Mouse (Mus musculus) liver, postnatal 0 days (tissue): ENCODE measurements around the gene Rtn4ip1. TPM values are rescaled to one million over a fixed set of nuclear protein-coding genes. Genes with fewer than 3 reads are reported as not detected.

Source experiments
- ATAC-seq: fragments of 200-750 bp; cut with Nextera tagmentation; 2 replicates; pipeline ENCODE4 v1.8.0; 2017; ENCODE audit warnings: mild to moderate bottlenecking, moderate library complexity
- DNase-seq: peaks from one replicate; pipeline ENCODE4 v3.0.0-alpha.2; 2016
- H3K27ac ChIP-seq: fragments of 300-500 bp; sonication (generic); 2 replicates; pipeline ENCODE4 v1.5.1; 2014; ENCODE audit warnings: antibody characterized with exemption, moderate library complexity, mild to moderate bottlenecking, low read depth
- H3K27me3 ChIP-seq: fragments of 300-500 bp; sonication (generic); 2 replicates; pipeline ENCODE4 v1.6.1; 2014; ENCODE audit warnings: low read length, control low read depth, mixed read lengths; ENCODE audit not compliant: insufficient read depth
- H3K36me3 ChIP-seq: fragments of 300-500 bp; sonication (generic); replicated peaks from 2 replicates; pipeline ENCODE4 v1.6.1; 2014; ENCODE audit warnings: mild to moderate bottlenecking, control low read depth, low read length, moderate library complexity, mixed read lengths; ENCODE audit not compliant: insufficient read depth
- H3K4me1 ChIP-seq: fragments of 300-500 bp; sonication (generic); 2 replicates; pipeline ENCODE4 v1.6.1; 2014; ENCODE audit warnings: antibody characterized with exemption, mild to moderate bottlenecking, control low read depth; ENCODE audit not compliant: insufficient read depth
- H3K4me2 ChIP-seq: fragments of 300-500 bp; sonication (generic); 2 replicates; pipeline ENCODE4 v1.6.1; 2014; ENCODE audit warnings: low read depth, mild to moderate bottlenecking, low read length, moderate library complexity, mixed read lengths
- H3K4me3 ChIP-seq: fragments of 300-500 bp; sonication (generic); 2 replicates; pipeline ENCODE4 v1.5.1; 2014; ENCODE audit warnings: low read depth, low read length
- H3K9ac ChIP-seq: fragments of 300-500 bp; sonication (generic); replicated peaks from 2 replicates; pipeline ENCODE4 v1.6.1; 2014; ENCODE audit warnings: mild to moderate bottlenecking, moderate library complexity
- H3K9me3 ChIP-seq: fragments of 300-500 bp; sonication (generic); 2 replicates; pipeline ENCODE4 v1.6.1; 2016; ENCODE audit warnings: mild to moderate bottlenecking, control low read depth, low read length, mixed read lengths
- CTCF ChIP-seq: sonication (generic); IDR thresholded peaks from 2 replicates; pipeline ENCODE4 v1.5.1; 2016; ENCODE audit warnings: antibody characterized with exemption, low read depth
- EP300 ChIP-seq: IDR thresholded peaks from 2 replicates; pipeline ENCODE4 v1.6.1; 2016; ENCODE audit warnings: antibody characterized with exemption, low read depth, mild to moderate bottlenecking
- WGBS: fragments of 180-500 bp; shearing (Covaris S2); extraction: QIAGEN DNeasy Blood & Tissue Kit; methylation state at CpG from one replicate; pipeline ENCODE4 v1.1.7; 2014; ENCODE audit not compliant: insufficient replicate concordance; 5-methylcytosine and 5-hydroxymethylcytosine counted together
- polyA plus RNA-seq: library from polyadenylated mRNA; unstranded; fragments of >200 nt; fragmentation: Nextera tagmentation; extraction: Ambion mirVana; gene quantifications from 2 replicates; pipeline ENCODE4 v1.2.1, GENCODE M21; 2015

Gene Rtn4ip1
- polyA plus RNA-seq, 1 experiment from 2014 or later = 9.6 TPM

DNA sequence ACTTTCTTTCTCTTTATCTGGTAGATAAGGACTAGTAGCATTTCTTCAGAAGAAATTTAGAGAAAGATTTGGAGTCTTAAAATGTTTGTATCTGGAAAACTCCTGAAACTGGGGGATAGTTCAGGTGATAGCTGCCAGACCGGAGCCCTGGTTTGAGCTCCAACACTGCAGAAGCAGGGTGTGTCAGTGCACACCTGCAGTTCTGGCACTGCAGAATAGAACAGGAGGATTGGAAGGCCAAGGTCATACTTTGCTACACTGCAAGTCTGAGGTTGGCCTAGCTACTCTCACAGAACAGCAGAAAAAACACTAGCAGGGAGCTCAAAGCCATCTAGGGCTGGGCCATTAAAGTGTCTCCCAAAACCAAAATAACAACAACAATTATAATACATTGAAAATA, 3.0 kb downstream of the Rtn4ip1 start:
- Histone ChIP-seq H3K4me2 (no peak overlapping the region), H3K27ac (no peak overlapping the region), H3K36me3 (no peaks in the 10 kb centered on the region), H3K9me3 (no peaks in the 10 kb centered on the region), H3K4me3 (no peak overlapping the region), H3K9ac (no peak overlapping the region), H3K27me3 (no peaks in the 10 kb centered on the region), H3K4me1 (peaks cover 9% of the 10 kb centered on the region)
- no peak for TF ChIP-seq CTCF
- TF ChIP-seq EP300 = no peak
- DNase-seq (no peak), ATAC-seq (no peak)
- WGBS = 89% methylated on average over 1 of the region's 1 CpGs

DNA sequence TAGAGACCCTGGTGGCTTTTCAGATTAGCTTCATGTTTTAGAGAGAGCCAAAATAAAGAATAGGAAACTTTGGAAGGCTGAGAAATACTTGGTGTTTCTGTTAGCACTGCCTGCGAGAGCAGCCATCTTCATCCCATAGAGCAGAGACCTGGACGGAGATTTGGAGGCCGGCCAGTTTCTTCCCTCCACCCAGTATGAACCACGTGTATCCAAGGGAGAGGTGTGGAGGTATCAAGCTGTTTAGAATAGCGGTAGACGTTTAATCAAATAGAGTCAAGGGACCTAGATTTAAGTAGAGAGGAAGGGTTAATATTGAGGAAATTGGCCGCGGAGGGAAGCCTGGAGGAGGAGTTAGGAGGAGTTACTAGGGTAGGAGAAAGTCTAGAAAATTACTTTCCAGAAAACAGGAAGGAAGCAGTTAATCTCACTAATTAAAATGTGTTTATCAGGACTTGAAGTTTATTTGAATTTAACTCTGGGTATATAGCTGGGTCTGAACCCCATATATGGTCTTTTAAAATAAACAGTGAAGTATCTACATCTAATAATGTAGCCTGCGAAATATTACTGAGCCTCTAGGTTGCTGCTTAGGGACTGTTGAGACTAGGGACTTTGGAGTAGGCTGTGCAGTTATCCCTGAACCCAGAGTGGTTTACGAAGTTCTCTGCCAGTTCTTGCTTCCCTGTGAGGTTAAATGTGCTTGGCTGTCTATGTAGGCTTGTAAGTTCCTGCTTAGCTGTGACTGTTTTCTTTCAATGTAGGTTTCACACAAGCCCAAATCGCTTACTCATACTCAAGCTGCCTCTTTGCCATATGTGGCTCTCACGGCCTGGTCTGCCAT, 8.6 kb downstream of the Rtn4ip1 start:
- no peak for DNase-seq
- Histone ChIP-seq H3K9ac (no peak overlapping the region), H3K27me3 (no peaks in the 10 kb centered on the region), H3K4me3 (no peak overlapping the region), H3K36me3 (peaks cover 4% of the 10 kb centered on the region; the same call in 1 of the 2 replicates), H3K27ac (no peak overlapping the region), H3K4me2 (no peak overlapping the region), H3K4me1 (no peaks in the 10 kb centered on the region), H3K9me3 (no peaks in the 10 kb centered on the region)
- ATAC-seq = no peak
- no peak for TF ChIP-seq EP300
- TF ChIP-seq CTCF = no peak
- WGBS = 64% methylated on average over 12 of the region's 12 CpGs

DNA sequence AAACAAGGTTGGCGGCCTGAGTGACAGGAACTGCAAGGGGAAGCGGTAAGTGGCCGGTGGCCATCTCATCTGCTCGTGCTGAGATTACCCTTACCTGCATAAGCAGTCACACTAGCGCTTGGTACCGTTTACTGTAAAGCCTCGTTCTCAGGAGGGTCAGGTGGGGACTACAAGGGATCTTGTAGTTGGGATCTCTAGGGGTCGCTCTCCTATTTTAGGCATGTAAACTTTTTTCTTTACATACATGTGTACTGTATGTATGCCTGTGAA, 9.2 kb downstream of the Rtn4ip1 start:
- Histone ChIP-seq H3K4me3 (no peak overlapping the region), H3K4me1 (no peaks in the 10 kb centered on the region), H3K27me3 (no peaks in the 10 kb centered on the region), H3K9me3 (no peaks in the 10 kb centered on the region), H3K4me2 (no peak overlapping the region), H3K9ac (no peak overlapping the region), H3K36me3 (peaks cover 4% of the 10 kb centered on the region; the same call in 1 of the 2 replicates), H3K27ac (no peak overlapping the region)
- ATAC-seq = no peak
- no peak for DNase-seq
- 63% methylated on average over 8 of the region's 8 CpGs for WGBS
- TF ChIP-seq CTCF (no peak), EP300 (no peak)

DNA sequence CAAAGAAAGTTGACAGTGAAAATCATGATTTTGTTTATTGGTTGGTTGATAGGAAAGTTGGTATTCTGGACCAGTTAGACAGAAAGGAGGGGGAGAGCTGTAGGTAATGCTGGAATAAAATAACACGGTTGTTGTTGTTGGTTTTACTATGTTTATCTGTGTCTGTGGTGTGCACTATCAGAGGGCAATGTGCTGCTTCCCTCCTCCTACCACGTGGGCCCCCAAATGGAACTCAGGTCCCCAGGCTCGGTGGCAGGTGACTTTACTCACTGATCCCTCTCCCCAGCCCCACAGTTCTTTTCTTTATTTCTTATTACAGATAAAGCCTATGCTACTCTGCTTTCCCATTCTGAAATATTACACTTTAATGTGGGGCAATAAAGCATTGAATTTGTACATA, 10.6 kb downstream of the Rtn4ip1 start:
- no peaks in the 10 kb centered on the region for H3K27me3 ChIP-seq
- peaks cover 4% of the 10 kb centered on the region; the same call in 1 of the 2 replicates for H3K36me3 ChIP-seq
- WGBS = 52% methylated on average over 3 of the region's 3 CpGs
- no peak overlapping the region for H3K9ac ChIP-seq
- H3K27ac ChIP-seq = no peak overlapping the region
- ATAC-seq = no peak
- DNase-seq = no peak
- TF ChIP-seq EP300 (no peak), CTCF (no peak)
- H3K4me2 ChIP-seq = no peak overlapping the region
- H3K4me3 ChIP-seq = no peak overlapping the region
- no peaks in the 10 kb centered on the region for H3K9me3 ChIP-seq
- H3K4me1 ChIP-seq = no peaks in the 10 kb centered on the region

DNA sequence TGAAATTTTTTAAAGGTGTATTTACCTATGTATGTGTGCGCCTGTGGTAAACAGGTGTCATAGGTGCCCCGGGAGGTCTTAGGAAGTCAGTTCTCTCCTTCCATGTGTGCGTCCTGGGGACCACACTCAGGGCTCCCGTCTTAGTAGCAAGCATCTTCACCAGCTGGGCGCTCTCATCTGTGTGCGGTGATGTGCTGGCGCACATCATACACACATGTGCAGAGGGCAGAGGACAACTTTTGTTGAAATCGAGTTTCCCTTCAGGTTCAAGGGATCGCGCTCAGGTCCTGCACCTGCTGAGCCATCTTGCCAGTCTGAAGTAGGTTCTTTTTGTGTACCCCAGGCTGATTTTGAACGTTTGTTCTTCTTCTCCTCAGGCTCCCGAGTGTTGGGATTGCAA, 14.6 kb downstream of the Rtn4ip1 start:
- 85% methylated on average over 12 of the region's 12 CpGs for WGBS
- no peak overlapping the region for H3K4me2 ChIP-seq
- no peak overlapping the region for H3K9ac ChIP-seq
- ATAC-seq (no peak), DNase-seq (no peak)
- no peaks in the 10 kb centered on the region for H3K4me1 ChIP-seq
- H3K27me3 ChIP-seq = no peaks in the 10 kb centered on the region
- H3K4me3 ChIP-seq = no peak overlapping the region
- H3K9me3 ChIP-seq = no peaks in the 10 kb centered on the region
- H3K36me3 ChIP-seq = no peaks in the 10 kb centered on the region
- TF ChIP-seq EP300 (no peak), CTCF (no peak)
- H3K27ac ChIP-seq = no peak overlapping the region

DNA sequence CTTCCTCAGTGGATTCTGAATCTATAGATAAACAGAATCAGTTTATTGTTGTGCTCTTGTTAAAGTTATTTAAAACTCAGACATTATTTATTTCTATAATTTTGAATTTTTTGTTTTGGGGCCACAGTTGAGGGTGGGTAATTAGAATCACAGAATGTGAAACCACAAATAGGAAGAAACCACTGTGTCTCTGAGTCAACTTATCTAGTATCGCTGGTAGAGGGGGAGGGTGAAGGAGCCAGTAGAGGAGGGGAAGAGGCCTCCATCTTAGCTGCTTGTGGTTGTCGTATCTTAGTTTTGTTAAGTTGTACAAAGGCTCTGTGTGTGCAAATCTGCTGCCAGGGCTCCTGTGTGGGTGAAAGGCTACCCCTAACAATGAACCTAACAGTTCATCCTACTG, 15.1 kb downstream of the Rtn4ip1 start:
- Histone ChIP-seq H3K4me3 (no peak overlapping the region), H3K27ac (no peak overlapping the region), H3K9ac (no peak overlapping the region), H3K4me2 (no peak overlapping the region), H3K27me3 (no peaks in the 10 kb centered on the region), H3K36me3 (no peaks in the 10 kb centered on the region), H3K9me3 (no peaks in the 10 kb centered on the region), H3K4me1 (no peaks in the 10 kb centered on the region)
- ATAC-seq (no peak), DNase-seq (no peak)
- TF ChIP-seq CTCF (no peak), EP300 (no peak)
- 33% methylated on average over 2 of the region's 2 CpGs for WGBS
